Mouse (Mus musculus) brain, embryonic 14.5 days (tissue): ENCODE measurements around the gene Gnl1.

Experiments used
- CTCF ChIP-seq: fragments of 200-500 bp; IDR thresholded peaks from 2 replicates; pipeline ENCODE4 v1.5.1; 2012; ENCODE audit warnings: inconsistent platforms, mild to moderate bottlenecking, moderate library complexity, borderline replicate concordance; ENCODE audit not compliant: insufficient read depth, insufficient read length; ENCODE audit errors: extremely low read depth
- POLR2A ChIP-seq: fragments of 200-500 bp; IDR thresholded peaks from 2 replicates; pipeline ENCODE4 v1.6.1; 2012; ENCODE audit warnings: mild to moderate bottlenecking, inconsistent platforms, borderline replicate concordance; ENCODE audit not compliant: poor library complexity, insufficient read depth, insufficient read length, severe bottlenecking; ENCODE audit errors: extremely low read depth

- no peak for TF ChIP-seq CTCF
- no peak for TF ChIP-seq POLR2A
Observed at GRCm38 (mm10) chr17:36019519-36019918, 39.9 kb downstream of the Gnl1 start.
